Mouse (Mus musculus) thymus, adult 2 months (tissue): ENCODE measurements around the gene Tmem59. TPM values are rescaled to one million over a fixed set of nuclear protein-coding genes. Genes with fewer than 3 reads are reported as not detected.

ENCODE experiments used
- DNase-seq: peaks from one replicate; pipeline ENCODE4 v3.0.0; 2021
- H3K27ac ChIP-seq: fragments of 200-500 bp; 2 replicates; pipeline ENCODE4 v1.5.1; 2012; ENCODE audit warnings: low read length, control low read depth; ENCODE audit not compliant: control insufficient read depth, insufficient read depth
- H3K27me3 ChIP-seq: fragments of 200-500 bp; 2 replicates; pipeline ENCODE4 v1.6.1; 2012; ENCODE audit warnings: mild to moderate bottlenecking, low read length, moderate library complexity, mixed read lengths; ENCODE audit not compliant: control insufficient read depth, insufficient read depth
- H3K36me3 ChIP-seq: fragments of 200-500 bp; 2 replicates; pipeline ENCODE4 v1.6.1; 2012; ENCODE audit warnings: mild to moderate bottlenecking, low read length, moderate library complexity; ENCODE audit not compliant: control insufficient read depth, insufficient read depth
- H3K4me1 ChIP-seq: fragments of 200-500 bp; replicated peaks from 2 replicates; pipeline ENCODE4 v1.6.1; 2012; ENCODE audit warnings: low read length; ENCODE audit not compliant: control insufficient read depth, insufficient read depth
- H3K4me3 ChIP-seq: fragments of 200-500 bp; 2 replicates; pipeline ENCODE4 v1.5.1; 2012; ENCODE audit warnings: mild to moderate bottlenecking, low read length, control low read depth, moderate library complexity; ENCODE audit not compliant: control insufficient read depth, insufficient read depth
- CTCF ChIP-seq: fragments of 200-500 bp; IDR thresholded peaks from 2 replicates; pipeline ENCODE4 v1.5.1; 2012; ENCODE audit warnings: mild to moderate bottlenecking, control low read depth, low read length, moderate library complexity, borderline replicate concordance; ENCODE audit not compliant: control insufficient read depth, poor library complexity, insufficient read depth; ENCODE audit errors: extremely low read depth
- POLR2A ChIP-seq: fragments of 200-500 bp; IDR thresholded peaks from 2 replicates; pipeline ENCODE4 v1.6.1; 2012; ENCODE audit warnings: mild to moderate bottlenecking, low read length, control low read depth, moderate library complexity; ENCODE audit not compliant: control insufficient read depth, poor library complexity, insufficient read depth; ENCODE audit errors: extremely low read depth
- WGBS: fragments of 180-500 bp; shearing (Covaris S2); methylation state at CpG from one replicate; pipeline ENCODE4 v1.1.7; 2018; 5-methylcytosine and 5-hydroxymethylcytosine counted together
- polyA plus RNA-seq: library from polyadenylated mRNA; depleted of rRNA; stranded (reverse); fragments of >200 nt; gene quantifications from 2 replicates; pipeline ENCODE4 v1.2.3, GENCODE M21; 2012

Gene Tmem59
- polyA plus RNA-seq, 1 experiment = 194 TPM

- DNase-seq = no peak
These were observed 39.0 kb upstream of the Tmem59 start for GRCm38 (mm10) chr4:107138948-107139835.

GRCm38 (mm10) chr4:107139836-107140631 is 38.2 kb upstream of the Tmem59 start:
- 88% methylated on average over 13 of the region's 13 CpGs for WGBS
- no peaks in the 10 kb centered on the region for H3K4me1 ChIP-seq
- peaks cover 21% of the 10 kb centered on the region for H3K36me3 ChIP-seq
- H3K27ac ChIP-seq = no peak overlapping the region
- DNase-seq = no peak
- TF ChIP-seq CTCF (no peak), POLR2A (no peak)
- H3K27me3 ChIP-seq = no peaks in the 10 kb centered on the region
- H3K4me3 ChIP-seq = no peak overlapping the region

More at GRCm38 (mm10) chr4:107138948-107139835, 39.0 kb upstream of the Tmem59 start:
- H3K4me3 ChIP-seq = no peak overlapping the region
- H3K36me3 ChIP-seq = peaks cover 15% of the 10 kb centered on the region
- no peak for TF ChIP-seq POLR2A
- TF ChIP-seq CTCF = no peak
- H3K27ac ChIP-seq = no peak overlapping the region
- H3K4me1 ChIP-seq = no peaks in the 10 kb centered on the region
- no peaks in the 10 kb centered on the region for H3K27me3 ChIP-seq
- WGBS = 95% methylated on average over 37 of the region's 37 CpGs

DNA sequence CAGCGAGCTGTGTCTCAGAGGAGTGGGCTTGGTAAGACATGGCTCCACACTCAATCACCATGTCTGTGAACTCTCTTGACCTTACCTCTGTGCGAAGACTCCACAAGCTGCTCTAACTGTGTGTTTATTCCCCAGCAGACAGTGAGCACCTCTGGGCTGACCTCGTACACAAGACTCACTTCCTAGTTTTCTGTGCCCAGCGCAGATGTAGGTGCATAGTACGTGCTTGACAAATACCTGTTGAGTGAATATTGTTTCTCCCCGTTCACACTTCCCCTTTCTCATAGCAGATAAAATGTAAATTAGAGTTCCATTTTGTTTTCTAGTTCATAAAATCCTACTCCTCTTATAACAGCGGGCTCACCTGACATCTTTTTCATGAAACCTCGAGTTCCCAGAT is 34.7 kb upstream of the Tmem59 start:
- H3K27me3 ChIP-seq = no peaks in the 10 kb centered on the region
- H3K36me3 ChIP-seq = peaks cover 39% of the 10 kb centered on the region
- 92% methylated on average over 8 of the region's 8 CpGs for WGBS
- no peaks in the 10 kb centered on the region for H3K4me1 ChIP-seq
- DNase-seq = no peak
- no peak overlapping the region for H3K27ac ChIP-seq
- no peak overlapping the region for H3K4me3 ChIP-seq
- no peak for TF ChIP-seq POLR2A
- TF ChIP-seq CTCF = no peak

GRCm38 (mm10) chr4:107150991-107151390 is 27.2 kb upstream of the Tmem59 start:
- Histone ChIP-seq H3K27me3 (no peaks in the 10 kb centered on the region), H3K36me3 (peaks cover 25% of the 10 kb centered on the region), H3K4me1 (no peaks in the 10 kb centered on the region), H3K27ac (no peak overlapping the region), H3K4me3 (no peak overlapping the region)
- 96% methylated on average over 6 of the region's 6 CpGs for WGBS
- DNase-seq = no peak
- TF ChIP-seq POLR2A = no peak
- no peak for TF ChIP-seq CTCF

- no peaks in the 10 kb centered on the region for H3K4me1 ChIP-seq
- no peaks in the 10 kb centered on the region for H3K27me3 ChIP-seq
- 97% methylated on average over 8 of the region's 8 CpGs for WGBS
- DNase-seq = no peak
- H3K27ac ChIP-seq = no peak overlapping the region
- peaks cover 20% of the 10 kb centered on the region for H3K36me3 ChIP-seq
- no peak for TF ChIP-seq CTCF
- TF ChIP-seq POLR2A = no peak
- no peak overlapping the region for H3K4me3 ChIP-seq
These were observed 25.6 kb upstream of the Tmem59 start for GRCm38 (mm10) chr4:107152571-107152970.

- Histone ChIP-seq H3K36me3 (peaks cover 37% of the 10 kb centered on the region), H3K27me3 (no peaks in the 10 kb centered on the region), H3K4me3 (no peak overlapping the region), H3K27ac (no peak overlapping the region), H3K4me1 (no peaks in the 10 kb centered on the region)
- no peak for DNase-seq
- no peak for TF ChIP-seq CTCF
- no peak for TF ChIP-seq POLR2A
- 96% methylated on average over 4 of the region's 4 CpGs for WGBS
These were observed 21.2 kb upstream of the Tmem59 start for GRCm38 (mm10) chr4:107156983-107157401.
